Mouse (Mus musculus): ENCODE results near the gene Abcc4.

Abcc4 gene

GRCm38 (mm10) chr14:118507829-118508228, 198.2 kb downstream of the Abcc4 start:
- no peak for DNase-seq (ENCODE audit: extremely low read depth, low read depth)

DNA sequence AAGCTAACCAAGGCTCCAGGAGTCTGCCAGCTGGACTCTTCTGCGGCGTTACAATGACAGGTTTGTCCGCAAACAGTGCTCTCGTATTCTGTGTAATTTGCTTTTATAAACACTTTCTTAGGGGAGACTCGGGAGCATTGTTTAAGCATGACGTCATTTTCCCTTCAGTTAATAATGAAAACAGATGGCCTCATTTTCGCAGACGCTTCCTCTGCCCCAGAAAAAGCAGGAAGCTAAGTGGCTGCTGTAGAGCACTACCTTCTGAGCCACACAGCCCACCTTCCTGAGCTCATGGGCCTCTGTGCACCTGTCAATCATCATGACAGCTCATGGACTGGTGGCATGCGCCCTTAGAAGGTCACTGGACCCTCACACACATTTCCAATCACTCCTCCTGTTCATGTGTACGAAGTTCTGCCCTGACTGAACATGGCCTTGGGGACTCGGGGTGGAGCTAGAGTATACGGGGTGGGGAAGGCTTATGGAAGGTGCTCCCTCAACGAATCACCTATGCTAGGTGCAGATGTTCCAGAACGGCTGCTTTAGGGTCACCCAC, 199.3 kb downstream of the Abcc4 start:
- DNase-seq (ENCODE audit: extremely low read depth, low read depth) = no peak

GRCm38 (mm10) chr14:118496767-118497166, 209.3 kb downstream of the Abcc4 start:
- DNase-seq (ENCODE audit: extremely low read depth, low read depth) = no peak

DNA sequence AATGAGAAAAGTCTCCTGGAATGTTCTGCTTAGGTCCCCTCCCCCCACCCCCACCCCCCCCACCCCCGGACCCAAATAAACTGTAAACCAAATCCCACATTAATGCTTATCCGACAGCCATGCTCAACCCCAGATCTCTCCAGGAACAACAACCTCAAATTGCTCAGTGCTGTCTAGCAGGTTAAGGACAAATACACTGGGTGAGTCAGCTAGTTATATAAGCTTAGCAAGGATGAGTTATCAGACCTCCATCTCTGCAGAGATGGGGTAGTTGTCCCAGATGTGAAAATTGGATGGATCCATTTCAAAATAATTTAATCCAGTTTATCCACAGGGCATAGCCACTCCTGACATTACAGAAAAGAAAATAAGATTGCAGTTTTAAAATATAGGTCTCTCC, 210.6 kb downstream of the Abcc4 start:
- DNase-seq (ENCODE audit: extremely low read depth, low read depth) = no peak

DNA sequence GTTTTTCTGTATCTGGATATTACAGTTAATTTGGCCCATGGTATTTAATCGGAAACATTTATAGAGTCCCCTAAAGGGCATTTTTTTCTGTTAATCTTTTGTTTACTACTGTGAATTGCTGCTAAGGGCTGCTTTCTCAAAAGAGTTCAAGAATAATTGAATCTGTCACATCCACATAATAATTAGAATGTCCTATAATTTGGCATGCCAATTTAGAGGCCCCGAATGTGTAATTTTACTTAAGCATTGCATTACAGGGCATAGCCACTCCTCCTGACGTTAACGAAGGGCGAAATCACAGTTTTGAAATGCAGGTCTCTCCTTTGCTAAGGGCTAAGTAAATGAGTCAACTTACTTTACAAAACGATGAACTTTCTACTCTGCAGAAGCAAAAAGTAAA, 214.3 kb downstream of the Abcc4 start:
- DNase-seq (ENCODE audit: extremely low read depth, low read depth) = no peak

DNA sequence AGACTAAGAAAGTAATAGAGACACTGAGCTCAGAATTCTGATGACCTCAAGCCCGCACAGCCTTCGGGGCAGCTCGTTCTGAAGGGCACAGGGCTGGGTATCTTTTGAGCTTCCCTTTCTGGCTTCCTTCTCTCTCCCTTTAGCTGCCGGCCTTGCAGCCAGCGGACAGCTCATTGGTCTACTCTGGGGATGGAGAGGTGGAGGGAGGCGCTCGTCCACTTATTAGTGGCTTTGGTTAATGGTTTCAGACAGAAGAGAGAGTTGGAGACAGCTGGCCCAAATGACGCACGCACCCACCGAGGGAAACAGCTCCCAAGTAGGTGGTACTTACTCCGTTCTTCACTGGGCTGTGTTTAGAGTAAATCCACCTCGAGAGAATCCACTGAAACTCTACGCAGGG, 214.7 kb downstream of the Abcc4 start:
- no peak for DNase-seq (ENCODE audit: extremely low read depth, low read depth)

DNA sequence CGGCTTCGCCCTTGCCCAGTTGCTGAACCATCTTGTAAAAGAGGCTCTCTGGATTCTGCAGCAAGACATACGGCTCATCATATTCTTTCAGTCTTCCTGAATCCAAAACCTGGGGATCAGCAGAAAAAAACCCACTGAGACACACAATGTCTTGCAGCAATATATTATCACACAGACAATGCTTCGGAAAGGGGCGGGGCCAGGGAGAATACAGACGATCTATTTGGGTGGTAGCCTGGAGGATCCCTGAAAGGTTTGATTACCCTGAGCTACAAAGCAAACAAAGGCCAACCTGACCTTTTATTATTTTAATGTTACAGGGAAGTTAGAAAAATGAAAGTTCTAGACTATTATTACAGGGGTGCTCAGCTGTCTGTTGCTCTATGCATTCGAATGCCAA, 215.5 kb downstream of the Abcc4 start:
- DNase-seq (ENCODE audit: extremely low read depth, low read depth) = no peak

DNA sequence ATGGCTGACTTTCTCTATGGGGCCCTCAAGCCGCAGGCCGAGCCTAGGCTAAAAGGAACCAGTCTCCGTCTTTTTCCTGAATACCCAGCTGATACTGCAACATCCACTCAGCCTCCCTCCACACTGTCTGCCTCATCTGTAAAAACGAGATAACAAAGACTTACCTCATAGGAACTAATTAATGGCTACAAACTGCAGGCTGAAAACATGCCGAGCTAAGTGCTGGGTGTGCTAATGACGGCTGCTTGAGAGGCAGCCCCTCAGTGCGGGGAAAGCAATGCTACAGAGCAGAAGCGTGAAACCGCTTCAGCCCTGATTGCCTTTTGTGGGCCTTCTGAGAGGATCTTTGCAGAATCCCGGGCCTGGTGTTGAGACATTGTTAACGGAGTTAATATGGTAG, 219.7 kb downstream of the Abcc4 start:
- no peak for DNase-seq (ENCODE audit: extremely low read depth, low read depth)

- no peak for DNase-seq (ENCODE audit: extremely low read depth, low read depth)
Observed at GRCm38 (mm10) chr14:118485646-118486045, 220.4 kb downstream of the Abcc4 start.

- DNase-seq (ENCODE audit: extremely low read depth, low read depth) = no peak
Observed at GRCm38 (mm10) chr14:118482320-118482719, 223.7 kb downstream of the Abcc4 start.

- no peak for DNase-seq (ENCODE audit: extremely low read depth, low read depth)
Observed at GRCm38 (mm10) chr14:118481779-118482178, 224.2 kb downstream of the Abcc4 start.

- no peak for DNase-seq (ENCODE audit: extremely low read depth, low read depth)
Observed at GRCm38 (mm10) chr14:118476329-118476728, 229.7 kb downstream of the Abcc4 start.

GRCm38 (mm10) chr14:118475100-118475454, 230.9 kb downstream of the Abcc4 start:
- no peak for DNase-seq (ENCODE audit: extremely low read depth, low read depth)

DNA sequence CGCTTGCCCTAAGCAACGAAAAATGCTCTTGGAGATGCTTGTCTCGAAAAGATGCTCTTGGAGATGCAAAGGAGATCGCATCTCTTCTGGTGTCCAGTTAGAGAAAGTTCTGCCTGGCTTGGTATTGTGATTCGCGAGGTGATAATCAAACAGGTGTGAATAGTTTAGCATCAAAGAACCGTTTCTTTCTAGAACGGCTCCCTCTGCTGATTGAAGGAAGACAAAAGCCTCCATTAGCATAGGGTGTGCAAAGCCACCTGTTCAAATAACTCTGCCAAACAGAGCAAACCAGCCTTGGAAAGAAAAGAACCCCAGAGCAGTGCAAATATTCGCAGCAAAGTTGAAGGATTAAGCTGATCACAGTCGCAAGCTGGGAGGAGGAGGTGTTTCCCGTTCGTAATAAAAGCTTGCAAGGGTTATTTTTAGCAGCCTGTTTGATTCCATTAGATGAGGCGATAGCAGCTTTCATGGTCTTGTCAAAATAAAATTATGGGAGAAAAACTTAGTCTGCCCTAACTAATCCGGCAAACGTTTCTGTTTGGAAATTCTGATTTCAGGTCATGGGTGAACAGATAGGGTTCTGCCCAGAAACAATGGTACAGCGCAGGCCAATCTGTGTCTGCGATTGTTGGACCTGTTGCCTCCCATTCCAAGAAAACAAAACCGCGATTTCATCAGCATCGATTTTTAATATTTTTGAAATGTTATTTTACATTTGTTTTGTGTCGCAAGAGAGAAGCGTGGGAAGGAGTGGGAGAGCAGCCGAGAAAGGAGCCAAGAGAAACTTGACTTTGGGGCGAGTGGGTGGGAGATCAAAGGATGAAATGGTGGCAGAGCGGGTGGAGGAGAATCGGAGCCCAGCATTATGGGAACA, 231.6 kb downstream of the Abcc4 start:
- DNase-seq (ENCODE audit: extremely low read depth, low read depth) = no peak

DNA sequence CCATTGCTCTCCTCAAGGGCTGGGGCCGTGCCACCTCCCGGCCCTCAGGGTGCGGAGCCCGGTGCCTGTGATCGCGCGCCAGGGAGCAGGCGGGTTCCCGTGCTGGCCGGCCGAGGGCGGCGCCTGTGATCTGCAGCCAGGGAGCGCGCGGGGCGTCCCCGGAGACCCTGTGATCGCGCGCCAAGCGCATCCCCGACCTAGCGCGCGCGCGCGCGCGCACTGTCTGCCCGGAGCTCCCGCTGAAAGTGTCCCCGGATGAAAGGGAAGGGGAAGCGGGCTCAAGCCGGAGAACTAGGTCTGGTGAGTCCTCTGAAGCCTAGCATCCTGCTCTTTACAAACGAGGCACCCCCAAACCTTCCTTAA, 232.2 kb downstream of the Abcc4 start:
- no peak for DNase-seq (ENCODE audit: extremely low read depth, low read depth)

DNA sequence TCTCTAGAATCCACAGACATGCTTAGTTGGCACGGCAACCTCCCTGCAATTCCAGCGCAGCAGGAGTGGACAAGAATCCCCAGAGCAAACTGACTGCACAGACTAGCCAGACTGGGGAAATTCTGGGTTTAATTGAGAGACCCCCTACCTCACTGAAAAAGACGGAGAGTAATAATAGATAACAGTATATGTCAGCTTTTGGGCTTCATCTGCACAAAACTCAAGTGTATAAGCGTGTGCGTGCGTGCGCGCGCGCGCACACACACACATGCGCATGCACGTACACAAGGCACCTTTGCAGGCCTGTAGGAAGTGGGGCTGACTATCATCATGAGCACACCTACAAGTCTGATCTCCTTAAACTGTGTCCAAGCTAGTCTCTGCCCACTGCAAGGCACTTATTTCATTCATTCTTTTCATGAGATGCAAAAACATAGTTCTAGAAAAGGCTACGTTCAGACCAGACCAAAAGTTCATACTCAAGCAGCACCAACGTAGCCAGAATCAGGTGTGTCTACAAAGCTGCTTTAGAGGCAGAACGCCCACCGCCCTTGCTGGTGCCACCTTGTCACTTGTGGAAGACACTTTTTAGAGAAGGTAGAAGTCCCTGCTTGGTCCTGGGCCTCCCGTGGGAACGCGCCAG, 232.7 kb downstream of the Abcc4 start:
- DNase-seq (ENCODE audit: extremely low read depth, low read depth) = no peak

GRCm38 (mm10) chr14:118465331-118465730, 240.7 kb downstream of the Abcc4 start:
- no peak for DNase-seq (ENCODE audit: extremely low read depth, low read depth)

GRCm38 (mm10) chr14:118464401-118464800, 241.6 kb downstream of the Abcc4 start:
- DNase-seq (ENCODE audit: extremely low read depth, low read depth) = no peak

GRCm38 (mm10) chr14:118452572-118452971, 253.4 kb downstream of the Abcc4 start:
- DNase-seq (ENCODE audit: extremely low read depth, low read depth) = no peak

DNA sequence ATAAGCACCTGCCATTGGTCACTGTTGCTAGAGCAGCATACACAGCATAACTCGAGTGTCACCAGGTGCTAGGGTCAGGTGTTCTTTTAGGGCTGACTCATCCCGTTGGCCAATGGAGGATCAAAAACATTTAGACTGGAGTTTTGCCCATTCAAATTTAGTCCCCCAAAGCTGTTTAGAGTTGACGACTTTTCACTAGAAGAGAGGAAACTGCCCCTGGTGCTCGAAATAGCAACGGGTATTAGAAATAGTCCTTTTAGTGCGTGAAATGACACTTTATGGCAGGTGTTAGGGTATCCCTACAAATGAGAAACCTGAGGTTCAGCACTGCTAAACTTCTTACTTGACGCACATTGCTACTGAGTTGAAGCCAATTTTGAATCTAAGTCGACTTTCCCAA, 265.9 kb downstream of the Abcc4 start:
- DNase-seq (ENCODE audit: extremely low read depth, low read depth) = no peak

- DNase-seq (ENCODE audit: extremely low read depth, low read depth) = no peak
Observed at GRCm38 (mm10) chr14:118437156-118437931, 268.7 kb downstream of the Abcc4 start.

GRCm38 (mm10) chr14:118436791-118437155, 269.2 kb downstream of the Abcc4 start:
- DNase-seq (ENCODE audit: extremely low read depth, low read depth) = no peak

All from MEL-GATA-1-ER (cell line).